Mouse (Mus musculus) thymus, postnatal 14 days (tissue): Measurements from ENCODE around the gene Apol7e.
A peak's percentile ranks its signal among the peaks of the same experiment; 100 is the strongest.
"Not testable (repeated sequence)": the region's sequence is repeated elsewhere in the genome, so short reads cannot be mapped to it uniquely, and the experiment has no call there.

Source experiments
- DNase-seq: peaks from one replicate; pipeline ENCODE4 v3.0.0; 2021

Apol7e gene

DNA sequence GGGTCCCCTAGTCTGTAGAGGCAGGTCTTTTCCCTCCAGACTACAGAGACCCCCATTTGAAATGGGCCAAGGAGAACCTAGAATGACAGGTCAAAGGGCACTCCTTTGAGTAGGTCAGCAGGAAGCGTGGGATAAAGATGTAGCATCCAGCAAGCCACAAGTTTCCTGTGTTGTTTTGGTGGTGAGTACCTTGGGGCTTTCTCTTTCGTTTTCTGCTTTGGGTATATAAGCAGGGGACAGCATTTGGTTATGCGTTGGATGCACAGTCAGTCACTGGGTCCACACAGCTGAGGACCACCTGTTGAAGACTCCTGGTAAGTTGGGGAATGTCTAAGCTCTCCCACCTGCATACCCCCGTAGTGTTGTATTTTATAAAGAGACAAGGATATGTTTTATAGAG lies at the start of gene Apol7e:
Apol7e (plus strand) TSS at position 202 of the 400 bp plus-strand sequence.
- DNase-seq: not testable (repeated sequence)

GRCm38 (mm10) chr15:77651143-77651542 lies 47.5 kb upstream of the Apol7e start:
- DNase-seq: not testable (repeated sequence)

DNA sequence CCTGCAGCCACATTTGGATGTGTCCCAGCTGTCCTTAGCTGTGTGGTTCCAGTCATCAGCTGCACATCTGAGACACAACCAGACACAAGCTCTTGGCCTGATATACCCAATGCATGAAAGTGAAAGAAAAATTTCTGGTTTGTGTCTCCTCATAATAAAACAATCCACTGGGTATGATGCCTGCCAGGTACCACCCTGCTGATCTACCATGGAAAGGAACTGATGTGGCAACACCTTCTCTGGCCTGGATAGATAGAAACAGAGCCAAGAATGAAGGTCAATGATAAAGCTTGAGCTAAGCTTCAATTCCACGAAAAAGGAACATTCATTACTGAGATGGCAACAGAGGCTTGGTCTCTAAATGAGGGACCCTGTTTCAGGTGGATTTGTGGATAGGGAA lies 38.9 kb upstream of the Apol7e start:
- DNase-seq: not testable (repeated sequence)

DNA sequence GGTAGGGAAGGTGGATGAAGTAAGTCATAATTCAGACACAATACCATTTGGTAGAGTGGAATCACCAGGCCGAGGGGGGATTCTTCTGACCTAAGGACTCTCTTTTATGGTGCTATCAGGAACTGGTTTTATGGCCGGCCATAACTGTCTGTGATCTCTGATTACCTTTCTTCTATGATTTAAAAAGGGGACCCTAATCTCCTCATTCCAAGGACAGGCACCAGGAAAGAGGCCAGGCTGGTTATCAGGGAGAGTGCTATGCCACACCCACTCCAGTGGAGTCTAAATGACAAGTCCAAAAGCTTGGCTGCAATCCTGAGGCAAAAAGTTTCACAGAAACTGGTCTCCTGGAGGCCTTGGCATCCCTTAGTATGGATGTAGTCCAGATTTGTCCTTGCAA lies 36.8 kb upstream of the Apol7e start:
- DNase-seq: not testable (repeated sequence)

GRCm38 (mm10) chr15:77674081-77674480 lies 24.6 kb upstream of the Apol7e start:
- not testable (repeated sequence) for DNase-seq

GRCm38 (mm10) chr15:77683944-77684343 lies 14.7 kb upstream of the Apol7e start:
- DNase-seq: peak; percentile 48

GRCm38 (mm10) chr15:77691532-77692311 lies 6.9 kb upstream of the Apol7e start:
- not testable (repeated sequence) for DNase-seq

DNA sequence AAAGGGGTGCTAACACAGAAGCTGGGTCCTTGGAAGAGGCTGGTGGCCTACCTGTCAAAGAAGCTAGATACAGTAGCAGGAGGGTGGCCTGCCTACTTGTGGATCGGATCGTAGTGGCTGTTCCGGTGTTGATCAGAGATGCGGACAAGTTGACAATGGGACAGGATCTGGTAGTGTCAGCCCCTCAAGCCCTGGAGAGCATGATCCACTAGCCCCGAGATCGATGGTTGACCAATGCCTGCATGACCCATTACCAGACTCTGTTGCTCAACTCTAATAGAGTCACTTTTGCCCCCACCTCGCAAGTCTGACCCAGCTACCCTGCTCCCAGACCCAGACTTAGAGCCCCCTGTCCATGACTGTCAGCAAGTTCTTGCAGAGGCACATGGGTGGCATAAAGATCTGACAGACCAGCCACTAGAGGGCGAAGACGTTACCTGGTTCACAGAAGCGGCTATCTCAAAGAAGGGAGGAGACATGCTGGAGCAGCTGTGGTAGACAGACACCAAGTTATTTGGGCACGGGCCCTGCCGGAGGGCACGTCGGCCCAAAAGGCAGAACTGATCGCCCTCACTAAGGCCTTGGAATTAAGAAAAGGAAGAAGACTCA lies 3.9 kb upstream of the Apol7e start:
- DNase-seq: peak; percentile 61

GRCm38 (mm10) chr15:77705306-77705705 lies 6.6 kb downstream of the Apol7e start:
- not testable (repeated sequence) for DNase-seq

GRCm38 (mm10) chr15:77708936-77709335 lies 10.3 kb downstream of the Apol7e start:
- DNase-seq: not testable (repeated sequence)

- not testable (repeated sequence) for DNase-seq
Measured at GRCm38 (mm10) chr15:77718240-77718639, 19.6 kb downstream of the Apol7e start.

DNA sequence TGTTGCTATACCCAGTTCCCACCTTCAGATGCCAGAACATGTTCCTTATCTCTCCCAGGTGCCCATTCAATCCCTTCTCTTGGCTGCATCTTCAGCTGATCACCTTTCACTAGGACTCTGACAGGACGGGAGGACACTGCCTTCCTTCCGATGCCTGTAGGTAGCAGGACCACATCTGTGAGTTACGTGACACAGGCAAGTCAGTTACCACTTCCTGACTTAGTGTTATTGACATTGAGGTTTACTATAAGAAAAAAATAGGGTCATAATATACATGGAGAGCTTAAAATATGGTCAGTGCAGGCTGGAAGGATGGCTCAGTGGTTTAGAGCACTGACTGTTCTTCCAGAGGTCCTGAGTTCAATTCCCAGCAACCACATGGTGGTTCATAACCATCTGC lies 22.9 kb downstream of the Apol7e start:
- not testable (repeated sequence) for DNase-seq

GRCm38 (mm10) chr15:77724208-77724911 lies 25.7 kb downstream of the Apol7e start:
- DNase-seq: not testable (repeated sequence)

GRCm38 (mm10) chr15:77725393-77726020 lies 26.9 kb downstream of the Apol7e start:
- not testable (repeated sequence) for DNase-seq

DNA sequence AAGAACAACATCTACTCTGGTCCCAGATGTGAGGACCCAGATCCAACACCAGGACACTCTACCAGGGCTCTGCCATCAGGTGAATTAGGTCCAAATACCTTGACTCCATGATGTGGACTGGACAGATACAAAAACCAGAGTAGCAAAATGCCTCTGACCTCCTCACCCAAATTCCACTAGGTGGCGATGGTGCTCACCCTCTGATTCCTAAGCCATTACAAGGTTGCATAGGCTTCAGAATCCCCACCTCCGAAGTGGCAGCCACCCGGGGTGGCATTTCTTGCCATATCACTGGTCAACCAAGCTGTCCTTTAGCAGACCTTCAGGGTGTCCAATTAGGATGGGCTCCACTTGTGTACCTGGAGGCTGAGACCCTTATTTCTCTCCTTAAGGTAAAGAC lies 28.5 kb downstream of the Apol7e start:
- not testable (repeated sequence) for DNase-seq

- DNase-seq: not testable (repeated sequence)
Measured at GRCm38 (mm10) chr15:77727745-77728144, 29.1 kb downstream of the Apol7e start.

- not testable (repeated sequence) for DNase-seq
Measured at GRCm38 (mm10) chr15:77728739-77729138, 30.1 kb downstream of the Apol7e start, which contains the start of gene Apol9b. Apol9b (plus strand) TSS chr15:77729039.

DNA sequence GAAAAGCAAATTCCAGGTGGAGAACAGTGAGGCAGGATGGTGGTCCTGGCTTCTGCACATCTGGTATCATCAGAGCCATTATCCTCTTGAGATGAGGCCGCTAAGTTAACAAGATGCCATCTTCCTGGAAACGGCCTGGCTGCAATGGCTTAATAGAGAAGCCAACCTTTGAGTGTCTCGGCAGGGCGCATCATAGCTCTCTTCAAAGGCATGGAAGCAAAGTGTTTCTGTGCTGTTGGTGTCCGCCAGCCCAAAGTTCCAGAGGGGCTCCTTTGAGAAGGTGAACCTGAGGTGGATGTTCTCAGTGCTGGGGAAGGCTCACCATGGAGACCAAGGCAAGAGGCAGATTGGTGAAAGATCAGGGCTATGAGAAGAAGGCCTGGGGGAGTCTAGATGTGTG lies 32.9 kb downstream of the Apol7e start:
- no peak for DNase-seq

GRCm38 (mm10) chr15:77732851-77733250 lies 34.2 kb downstream of the Apol7e start:
- DNase-seq: not testable (repeated sequence)

- DNase-seq: peak; percentile 60
Measured at GRCm38 (mm10) chr15:77733380-77733779, 34.7 kb downstream of the Apol7e start.

DNA sequence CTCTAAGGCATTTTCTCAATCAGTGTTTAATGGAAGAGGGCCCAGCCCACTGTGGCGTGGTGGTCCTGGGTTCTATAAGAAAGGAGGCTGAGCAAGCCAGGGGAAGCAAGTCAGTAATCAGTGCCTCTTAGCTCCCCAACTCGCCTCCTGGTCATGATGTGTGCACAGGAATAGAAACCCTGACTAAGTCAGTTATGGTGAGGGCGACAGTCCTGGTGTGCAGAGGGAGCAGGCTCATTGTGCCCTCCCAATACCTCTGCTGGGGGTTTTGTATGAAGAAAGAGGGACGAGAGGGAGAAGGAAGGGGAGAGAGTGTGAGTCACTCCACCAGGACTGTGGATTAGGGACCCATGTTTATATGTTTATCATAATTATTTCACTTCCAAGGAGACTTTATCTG lies 35.2 kb downstream of the Apol7e start:
- DNase-seq: not testable (repeated sequence)

- DNase-seq: no peak
Measured at GRCm38 (mm10) chr15:77740511-77741297, 42.0 kb downstream of the Apol7e start.
